Mouse (Mus musculus) cerebellum, postnatal 36 days (tissue): ENCODE data around the gene Calb2.
A peak's percentile ranks its signal among the peaks of the same experiment; 100 is the strongest.

ENCODE experiments used
- DNase-seq, 2 experiments: peaks; one replicate each; pipeline ENCODE4 v3.0.0; 2021 to 2022; ENCODE audit warnings: mixed read lengths in 2 of 2

Calb2 gene

DNA sequence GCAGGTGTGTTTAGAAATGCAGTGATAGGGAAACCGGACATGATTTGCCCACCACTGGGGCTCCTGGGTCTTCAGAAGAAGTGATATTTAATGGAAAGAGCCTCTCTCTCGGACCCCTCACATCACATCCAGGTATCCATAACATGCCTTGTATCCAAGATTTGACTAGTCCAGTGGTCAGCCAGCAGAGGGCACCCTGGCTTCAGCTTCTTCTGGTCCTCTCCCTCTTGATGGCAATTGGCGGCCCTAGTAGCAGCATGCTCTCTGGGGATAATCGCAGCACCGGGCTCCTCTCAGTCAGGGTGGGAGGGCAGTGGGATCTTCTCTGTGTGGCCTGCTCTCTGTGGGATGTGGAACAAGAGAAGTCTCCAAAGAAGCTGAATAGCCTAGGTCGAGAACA, 48.3 kb downstream of the Calb2 start:
- peak; percentile 68 to 75 for DNase-seq

DNA sequence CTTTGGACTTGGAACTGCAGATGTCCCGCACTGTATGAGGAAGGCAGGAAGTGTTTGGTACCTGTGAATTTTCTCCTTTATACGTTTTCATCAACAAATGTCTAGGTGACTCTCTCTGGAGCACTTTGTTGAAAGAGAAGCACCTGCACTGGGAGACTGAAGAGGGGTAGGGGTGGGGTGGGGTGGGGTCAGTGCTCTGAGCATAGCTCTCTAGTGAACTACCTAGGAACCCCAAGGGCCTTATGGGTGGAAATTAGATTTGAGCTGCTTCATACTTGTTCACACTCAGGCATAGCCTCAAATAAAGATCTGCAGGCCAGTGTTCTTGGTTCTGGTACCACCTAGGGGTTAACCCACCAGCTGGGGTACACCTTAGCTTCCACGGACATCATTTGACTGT, 65.4 kb downstream of the Calb2 start, which contains the start of gene Gm17720:
TSS of gene Gm17720 (minus strand) at position 101 of the 400 bp plus-strand sequence.
- DNase-seq, result no peak

DNA sequence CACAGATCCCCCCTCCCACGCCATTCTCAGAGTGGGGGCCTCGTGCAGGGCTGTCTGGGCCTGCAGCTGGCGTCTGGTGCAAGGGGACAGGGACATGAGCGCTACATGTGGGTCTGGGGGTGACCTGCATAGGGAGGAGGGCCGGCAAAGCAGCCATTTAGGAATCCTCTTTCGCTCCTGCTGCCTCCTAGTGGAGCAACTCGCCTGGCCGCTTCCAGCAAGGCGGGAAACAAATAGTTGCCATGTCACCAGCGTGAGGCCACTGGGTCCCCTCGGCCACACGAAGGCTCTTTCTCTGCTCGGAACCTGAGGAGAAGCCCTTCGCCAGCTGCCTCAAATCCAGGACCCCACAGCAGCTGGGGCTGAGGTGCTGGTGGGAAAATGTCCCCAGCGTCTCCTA, 66.3 kb downstream of the Calb2 start:
- DNase-seq, result no peak

DNA sequence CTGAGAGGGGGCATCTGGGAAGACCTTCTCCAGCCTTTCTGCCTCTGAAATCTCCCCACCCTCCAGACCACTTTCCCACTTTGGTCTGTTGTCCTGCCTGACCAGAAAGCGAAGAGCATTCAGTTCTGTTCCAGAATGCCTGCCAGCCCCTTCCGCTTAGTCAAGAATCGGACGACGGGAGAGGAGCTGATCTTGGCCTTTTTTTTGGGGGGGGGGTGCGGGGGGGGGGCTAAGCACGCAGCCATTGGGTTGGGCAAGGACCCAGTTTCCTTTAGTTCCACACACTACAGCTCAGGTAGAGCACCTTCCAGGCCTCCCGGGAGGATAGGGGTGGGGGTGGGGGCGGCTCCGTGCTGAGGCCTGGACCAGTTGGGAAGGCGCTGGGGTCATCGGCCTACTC, 67.1 kb downstream of the Calb2 start, which contains the start of gene Gm21964:
TSS of gene Gm21964 (plus strand) at position 301 of the 400 bp plus-strand sequence.
- DNase-seq, result no peak

DNA sequence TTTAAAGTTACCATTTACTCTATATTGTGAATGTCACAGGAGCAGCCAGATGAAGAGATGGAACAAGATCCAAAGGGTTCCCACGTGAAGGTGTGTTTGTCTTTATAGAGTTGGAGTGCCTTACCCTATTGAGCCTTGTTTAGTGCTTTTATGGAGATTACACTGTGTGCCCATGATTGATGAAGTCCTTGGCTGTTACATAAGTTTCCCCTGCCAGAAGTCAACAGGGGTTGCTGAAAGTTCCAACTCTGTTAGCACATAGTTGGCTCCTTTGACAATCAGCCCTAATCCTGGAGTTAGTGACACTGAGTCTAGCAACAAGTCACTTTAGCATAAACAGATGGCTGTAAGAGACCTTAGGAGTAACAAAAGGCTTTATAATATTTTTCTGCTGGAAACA, 76.1 kb downstream of the Calb2 start:
- no peak for DNase-seq
